ENCODE assay signal across 12 mouse cellular contexts in the genomic region with DNA sequence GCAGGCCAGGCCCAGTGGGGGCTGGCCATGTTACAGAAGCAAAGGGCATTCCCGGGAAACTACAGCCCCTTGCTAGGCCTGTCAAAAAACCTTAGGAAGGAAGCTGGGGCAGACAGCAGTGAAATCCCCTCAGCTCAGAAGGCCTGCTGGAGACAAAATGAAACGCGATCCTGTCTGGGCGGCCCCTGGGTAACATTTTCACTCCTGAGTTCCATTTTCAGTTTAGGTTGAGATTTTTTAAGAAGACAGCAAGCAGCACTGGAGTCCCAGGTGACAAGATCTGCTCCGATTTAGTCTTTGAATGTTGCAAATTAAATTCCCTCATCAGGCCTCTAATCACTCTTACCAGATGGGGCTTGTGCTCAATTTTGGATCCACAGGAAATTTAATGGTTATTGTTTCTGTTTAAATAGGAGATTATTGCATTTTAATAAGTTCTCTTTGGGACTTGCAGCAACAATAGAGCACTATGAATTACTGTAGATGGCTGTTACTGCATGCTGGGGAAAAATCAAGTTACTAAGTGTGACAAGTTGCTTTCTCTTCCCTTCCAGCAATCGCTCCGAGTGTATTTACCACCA.
A peak's percentile ranks its signal among the peaks of the same experiment; 100 is the strongest.
DNase-seq lines count a peak whose midpoint lies in the region; ATAC-seq and TF ChIP-seq lines count a peak whose summit lies in the region.
"Had no signal": no experiment of that assay in that cellular context is flagged by ENCODE, and none has a peak within 500 bp of the region (broad histone marks: within the 10 kb centered on the region; RNA-seq: fewer than 3 reads in every experiment).

No protein-coding gene starts in this region.

- peak overlapping the region; percentile 81 for H3K27ac ChIP-seq in layer of hippocampus, adult 2 months
- H3K27ac ChIP-seq in forebrain, embryonic 16.5 days (ENCODE audit: low read length) = peak overlapping the region; percentile 63
- H3K27ac ChIP-seq in limb, embryonic 14.5 days (replicated peaks; ENCODE audit: low read depth, low read length) = no peak overlapping the region
- H3K27ac ChIP-seq: liver, embryonic 12.5 days had no signal

- WGBS in forebrain, embryonic 16.5 days = 23% methylated on average over 7 of the region's 7 CpGs
- WGBS in limb, embryonic 14.5 days = 18% methylated on average over 7 of the region's 7 CpGs

- no peak for TF ChIP-seq POLR2A in limb, embryonic 14.5 days (IDR thresholded peaks at IDR 0.05; ENCODE audit: borderline replicate concordance, extremely low read depth, insufficient read depth, insufficient read length)

- DNase-seq in layer of hippocampus, adult 2 months (ENCODE audit: low spot score in 2 of 2) = no peak
- no peak for DNase-seq in layer of hippocampus, adult 18-20 months (ENCODE audit: low spot score in 2 of 2)
- DNase-seq in limb, embryonic 14.5 days (ENCODE audit: low spot score) = peak; percentile 67
- DNase-seq in ovary, adult 18-20 months (ENCODE audit: low spot score) = no peak
- DNase-seq in heart, postnatal 36 days = no peak
- DNase-seq in heart, adult 8-10 months (ENCODE audit: low spot score) = no peak
- DNase-seq in kidney, adult 11 months = no peak
- DNase-seq: cerebellum, postnatal 36 days; heart, postnatal 14 days had no signal

- intact Hi-C loops in heart, postnatal 36 days (cut with DNase I) = no loop called here

- H3K4me2 ChIP-seq in forebrain, embryonic 16.5 days (ENCODE audit: low read length) = no peak overlapping the region
- H3K4me2 ChIP-seq in limb, embryonic 14.5 days (replicated peaks; ENCODE audit: low read depth, low read length, severe bottlenecking) = no peak overlapping the region
- H3K4me2 ChIP-seq: liver, embryonic 12.5 days had no signal

- peaks cover 23% of the 10 kb centered on the region for H3K4me1 ChIP-seq in forebrain, embryonic 16.5 days (replicated peaks; ENCODE audit: control insufficient read depth, insufficient read depth, low read length)
- H3K4me1 ChIP-seq in limb, embryonic 14.5 days (ENCODE audit: control insufficient read depth, insufficient read depth, low read length) = peaks cover 28% of the 10 kb centered on the region
- H3K4me1 ChIP-seq: liver, embryonic 12.5 days had no signal

- H3K27me3 ChIP-seq in forebrain, embryonic 16.5 days (replicated peaks; ENCODE audit: control insufficient read depth, insufficient read depth, low read length) = no peaks in the 10 kb centered on the region
- H3K27me3 ChIP-seq in limb, embryonic 14.5 days (ENCODE audit: control insufficient read depth, insufficient read depth, low read length) = no peaks in the 10 kb centered on the region
- H3K27me3 ChIP-seq: liver, embryonic 12.5 days had no signal

- no peak; the same call in 1 of the 2 replicates for ATAC-seq in forebrain, embryonic 16.5 days
- peak; percentile 52; the same call in 1 of the 2 replicates for ATAC-seq in limb, embryonic 14.5 days (ENCODE audit: low FRiP score, low read depth)
- ATAC-seq: liver, embryonic 12.5 days; Patski had no signal

- H3K9ac ChIP-seq in forebrain, embryonic 16.5 days (replicated peaks; ENCODE audit: low read depth, low read length) = no peak overlapping the region
- no peak overlapping the region for H3K9ac ChIP-seq in limb, embryonic 14.5 days (ENCODE audit: low read depth, low read length, severe bottlenecking)
- H3K9ac ChIP-seq: liver, embryonic 12.5 days had no signal

- no peaks in the 10 kb centered on the region for H3K9me3 ChIP-seq in forebrain, embryonic 16.5 days (ENCODE audit: control insufficient read depth, low read length)
- no peaks in the 10 kb centered on the region for H3K9me3 ChIP-seq in limb, embryonic 14.5 days (ENCODE audit: control insufficient read depth, low read length)
- H3K9me3 ChIP-seq: liver, embryonic 12.5 days had no signal

- no peak for TF ChIP-seq CTCF in layer of hippocampus, adult 2 months (conservative IDR thresholded peaks at IDR 0.05)

- H3K36me3 ChIP-seq in forebrain, embryonic 16.5 days (ENCODE audit: control insufficient read depth, insufficient read depth) = no peaks in the 10 kb centered on the region
- H3K36me3 ChIP-seq in limb, embryonic 14.5 days (ENCODE audit: control insufficient read depth, insufficient read depth, low read length) = no peaks in the 10 kb centered on the region
- H3K36me3 ChIP-seq: liver, embryonic 12.5 days had no signal

- H3K4me3 ChIP-seq in layer of hippocampus, adult 2 months = no peak overlapping the region
- no peak overlapping the region for H3K4me3 ChIP-seq in forebrain, embryonic 16.5 days (replicated peaks; ENCODE audit: low read length)
- H3K4me3 ChIP-seq in limb, embryonic 14.5 days (replicated peaks; ENCODE audit: low read length) = no peak overlapping the region
- H3K4me3 ChIP-seq: liver, embryonic 12.5 days had no signal
